Mouse (Mus musculus): ENCODE measurements around the gene Gm12166.
"Not testable (repeated sequence)": the region's sequence is repeated elsewhere in the genome, so short reads cannot be mapped to it uniquely, and the experiment has no call there.

The Gm12166 gene

GRCm38 (mm10) chr11:46054911-46055895, 3.1 kb upstream of the Gm12166 start:
- DNase-seq: peak; percentile 62

GRCm38 (mm10) chr11:46054311-46054710, 2.2 kb upstream of the Gm12166 start:
- DNase-seq: no peak

- not testable (repeated sequence) for DNase-seq
Observed at GRCm38 (mm10) chr11:46053457-46053856, 1.3 kb upstream of the Gm12166 start.

- no peak for DNase-seq
Observed at GRCm38 (mm10) chr11:46047264-46047663, 4.9 kb downstream of the Gm12166 start.

- no peak for DNase-seq
Observed at GRCm38 (mm10) chr11:46044781-46045180, 7.3 kb downstream of the Gm12166 start.

- no peak for DNase-seq
Observed at GRCm38 (mm10) chr11:46041607-46042267, 10.4 kb downstream of the Gm12166 start.

- DNase-seq: no peak
Observed at GRCm38 (mm10) chr11:46040841-46041556, 11.1 kb downstream of the Gm12166 start.

GRCm38 (mm10) chr11:46039335-46039734, 12.8 kb downstream of the Gm12166 start:
- no peak for DNase-seq

GRCm38 (mm10) chr11:46038901-46039300, 13.2 kb downstream of the Gm12166 start:
- no peak for DNase-seq

GRCm38 (mm10) chr11:46036374-46036773, 15.7 kb downstream of the Gm12166 start:
- no peak for DNase-seq

GRCm38 (mm10) chr11:46032956-46033355, 19.2 kb downstream of the Gm12166 start:
- DNase-seq: no peak

GRCm38 (mm10) chr11:46031470-46031869, 20.7 kb downstream of the Gm12166 start:
- DNase-seq: no peak

GRCm38 (mm10) chr11:46030026-46030425, 22.1 kb downstream of the Gm12166 start:
- DNase-seq: no peak

GRCm38 (mm10) chr11:46029485-46029884, 22.6 kb downstream of the Gm12166 start:
- no peak for DNase-seq

- no peak for DNase-seq
Observed at GRCm38 (mm10) chr11:46027952-46028814, 23.9 kb downstream of the Gm12166 start.

GRCm38 (mm10) chr11:46025962-46026392, 26.1 kb downstream of the Gm12166 start:
- DNase-seq: no peak

- no peak for DNase-seq
Observed at GRCm38 (mm10) chr11:46022983-46023382, 29.1 kb downstream of the Gm12166 start.

- DNase-seq: no peak
Observed at GRCm38 (mm10) chr11:46021850-46022249, 30.3 kb downstream of the Gm12166 start.

- DNase-seq: no peak
Observed at GRCm38 (mm10) chr11:46020246-46020645, 31.9 kb downstream of the Gm12166 start.

- peak; percentile 80 for DNase-seq
Observed at GRCm38 (mm10) chr11:46016061-46016460, 36.1 kb downstream of the Gm12166 start.
